Mouse (Mus musculus) left cerebral cortex, postnatal 10 days (tissue): ENCODE data around the gene Pld4. TPM values are rescaled to one million over a fixed set of nuclear protein-coding genes. Genes with fewer than 3 reads are reported as not detected.

Experiments used
- DNase-seq, 2 experiments: peaks; one replicate each; pipeline ENCODE4 v3.0.0; 2021 to 2022; ENCODE audit warnings: low spot score in 2 of 2, mixed read lengths in 1 of 2; ENCODE audit errors: extremely low spot score in 1 of 2
- intact Hi-C: fragments of 180-260 bp; cut with DNase I; formaldehyde crosslinking; loops from one replicate; pipeline ENCODE4 v1.15.1; 2025
- total RNA-seq, 2 experiments: library from RNA; stranded (reverse); gene quantifications; 2 replicates each; pipeline ENCODE4 v1.2.3; 2021

Pld4 gene
- total RNA-seq = 10 to 100 TPM in 1 of 2 experiments, 1 to 10 TPM in 1; 10.0 to 11.9 TPM

GRCm38 (mm10) chr12:112760154-112760926 is at the start of gene Pld4:
TSS of gene Pld4 (plus strand) at chr12:112760655.
- DNase-seq = peak in 1 of 2 experiments; percentile 54

GRCm38 (mm10) chr12:112713984-112714383 is 46.5 kb upstream of the Pld4 start:
- peak in 1 of 2 experiments; percentile 59 for DNase-seq
- intact Hi-C loops = no loop called here

More at GRCm38 (mm10) chr12:112760154-112760926, at the start of gene Pld4:
- intact Hi-C loops = no loop called here

GRCm38 (mm10) chr12:112717140-112717539 is 43.3 kb upstream of the Pld4 start:
- intact Hi-C loops = no loop called here
- no peak for DNase-seq

- intact Hi-C loops = no loop called here
Observed at GRCm38 (mm10) chr12:112718995-112719394, 41.5 kb upstream of the Pld4 start.

GRCm38 (mm10) chr12:112720216-112720615 is 40.2 kb upstream of the Pld4 start, which contains the start of gene Cep170b:
TSS of gene Cep170b (plus strand) at chr12:112720455.
- DNase-seq = no peak
- intact Hi-C loops = no loop called here

More at GRCm38 (mm10) chr12:112718995-112719394, 41.5 kb upstream of the Pld4 start:
- no peak for DNase-seq

GRCm38 (mm10) chr12:112720890-112721423 is 39.5 kb upstream of the Pld4 start:
- no peak for DNase-seq
- intact Hi-C loops = no loop called here

GRCm38 (mm10) chr12:112721424-112722239 is 38.8 kb upstream of the Pld4 start:
- intact Hi-C loops = no loop called here
- no peak for DNase-seq

- intact Hi-C loops = no loop called here
- peak in 1 of 2 experiments; percentile 77 for DNase-seq
Observed at GRCm38 (mm10) chr12:112722240-112723027, 38.0 kb upstream of the Pld4 start.

- DNase-seq = no peak
- intact Hi-C loops = no loop called here
Observed at GRCm38 (mm10) chr12:112723028-112723330, 37.5 kb upstream of the Pld4 start.

GRCm38 (mm10) chr12:112723445-112723844 is 37.0 kb upstream of the Pld4 start:
- intact Hi-C loops = no loop called here
- no peak for DNase-seq

- DNase-seq = peak in 1 of 2 experiments; percentile 78
- intact Hi-C loops = no loop called here
Observed at GRCm38 (mm10) chr12:112724077-112724805, 36.2 kb upstream of the Pld4 start.

GRCm38 (mm10) chr12:112727801-112728200 is 32.7 kb upstream of the Pld4 start:
- intact Hi-C loops = no loop called here
- no peak for DNase-seq

GRCm38 (mm10) chr12:112730808-112731207 is 29.6 kb upstream of the Pld4 start:
- DNase-seq = peak in 1 of 2 experiments; percentile 27
- intact Hi-C loops = no loop called here

GRCm38 (mm10) chr12:112732591-112732990 is 27.9 kb upstream of the Pld4 start:
- intact Hi-C loops = no loop called here
- no peak for DNase-seq

GRCm38 (mm10) chr12:112734108-112734820 is 26.2 kb upstream of the Pld4 start:
- intact Hi-C loops = no loop called here

GRCm38 (mm10) chr12:112734881-112735655 is 25.4 kb upstream of the Pld4 start:
- peak in 1 of 2 experiments; percentile 30 for DNase-seq
- intact Hi-C loops = no loop called here

More at GRCm38 (mm10) chr12:112734108-112734820, 26.2 kb upstream of the Pld4 start:
- peak in 1 of 2 experiments; percentile 25 for DNase-seq
